Mouse (Mus musculus) retina, postnatal 1 day (tissue): ENCODE measurements at regions not wholly inside any gene's neighbourhood (a gene's known extent, or its start where the extent isn't known, plus 50 kb on each side); places are given as distances from the start of the nearest gene placed in this dataset.

Experiments
- DNase-seq: peaks from one replicate; pipeline ENCODE4 v3.0.0-alpha.2; 2012

GRCm38 (mm10) chr6:16999451-17000139 is 65.4 kb upstream of the Tes start:
- peak; percentile 17 for DNase-seq

- DNase-seq = peak; percentile 82
These were observed 69.4 kb upstream of the Tes start for GRCm38 (mm10) chr6:16995495-16995936.

- peak; percentile 84 for DNase-seq
These were observed 70.2 kb upstream of the Tes start for GRCm38 (mm10) chr6:16994711-16995110.

GRCm38 (mm10) chr6:16991996-16992591 is 72.9 kb upstream of the Tes start:
- peak; percentile 9 for DNase-seq

GRCm38 (mm10) chr6:16978206-16978505 is 79.9 kb upstream of the Tfec start:
- DNase-seq = peak; percentile 71

GRCm38 (mm10) chr6:16977392-16978205 is 79.4 kb upstream of the Tfec start:
- peak; percentile 24 for DNase-seq

GRCm38 (mm10) chr6:16965658-16966057 is 67.4 kb upstream of the Tfec start:
- DNase-seq = no peak

- DNase-seq = no peak
These were observed 66.1 kb upstream of the Tfec start for GRCm38 (mm10) chr6:16964362-16964761.

- no peak for DNase-seq
These were observed 65.7 kb upstream of the Tfec start for GRCm38 (mm10) chr6:16963958-16964357.

GRCm38 (mm10) chr6:16958102-16958501 is 59.9 kb upstream of the Tfec start:
- no peak for DNase-seq

GRCm38 (mm10) chr6:16956771-16957435 is 58.7 kb upstream of the Tfec start:
- DNase-seq = peak; percentile 71
